Mouse (Mus musculus) bone marrow, adult 2 months (tissue): ENCODE measurements around the gene S1pr1. TPM values are rescaled to one million over a fixed set of nuclear protein-coding genes. Genes with fewer than 3 reads are reported as not detected.

ENCODE experiments used
- H3K27ac ChIP-seq: fragments of 200-500 bp; 2 replicates; pipeline ENCODE4 v1.5.1; 2012; ENCODE audit warnings: low read depth, mild to moderate bottlenecking, control low read depth, inconsistent platforms, low read length; ENCODE audit not compliant: control insufficient read depth, poor library complexity, insufficient read depth
- H3K4me1 ChIP-seq: fragments of 200-500 bp; 2 replicates; pipeline ENCODE4 v1.6.1; 2011; ENCODE audit warnings: low read length; ENCODE audit not compliant: control insufficient read depth, insufficient read depth
- H3K4me3 ChIP-seq: fragments of 200-500 bp; replicated peaks from 2 replicates; pipeline ENCODE3; 2011; ENCODE audit warnings: mild to moderate bottlenecking, low read depth, low read length, control low read depth; ENCODE audit not compliant: control insufficient read depth
- CTCF ChIP-seq: fragments of 200-500 bp; IDR thresholded peaks from 2 replicates; pipeline ENCODE4 v1.5.1; 2011; ENCODE audit warnings: low read length, control low read depth; ENCODE audit not compliant: control insufficient read depth, insufficient read depth
- POLR2A ChIP-seq: fragments of 200-500 bp; IDR thresholded peaks from 2 replicates; pipeline ENCODE4 v1.6.1; 2011; ENCODE audit warnings: low read depth, mild to moderate bottlenecking, control low read depth, low read length, borderline replicate concordance; ENCODE audit not compliant: control insufficient read depth
- WGBS: fragments of 180-500 bp; shearing (Covaris S2); methylation state at CpG from one replicate; pipeline ENCODE4 v1.1.7; 2018; 5-methylcytosine and 5-hydroxymethylcytosine counted together
- polyA plus RNA-seq: library from polyadenylated mRNA; stranded (reverse); fragments of >200 nt; gene quantifications from 2 replicates; pipeline ENCODE4 v1.2.4, GENCODE M21; 2011; ENCODE audit warnings: low replicate concordance; ENCODE audit not compliant: missing spikeins, insufficient read depth, insufficient read length

Gene S1pr1
- polyA plus RNA-seq, result 3.9 and 6.1 TPM in 2 replicates

DNA sequence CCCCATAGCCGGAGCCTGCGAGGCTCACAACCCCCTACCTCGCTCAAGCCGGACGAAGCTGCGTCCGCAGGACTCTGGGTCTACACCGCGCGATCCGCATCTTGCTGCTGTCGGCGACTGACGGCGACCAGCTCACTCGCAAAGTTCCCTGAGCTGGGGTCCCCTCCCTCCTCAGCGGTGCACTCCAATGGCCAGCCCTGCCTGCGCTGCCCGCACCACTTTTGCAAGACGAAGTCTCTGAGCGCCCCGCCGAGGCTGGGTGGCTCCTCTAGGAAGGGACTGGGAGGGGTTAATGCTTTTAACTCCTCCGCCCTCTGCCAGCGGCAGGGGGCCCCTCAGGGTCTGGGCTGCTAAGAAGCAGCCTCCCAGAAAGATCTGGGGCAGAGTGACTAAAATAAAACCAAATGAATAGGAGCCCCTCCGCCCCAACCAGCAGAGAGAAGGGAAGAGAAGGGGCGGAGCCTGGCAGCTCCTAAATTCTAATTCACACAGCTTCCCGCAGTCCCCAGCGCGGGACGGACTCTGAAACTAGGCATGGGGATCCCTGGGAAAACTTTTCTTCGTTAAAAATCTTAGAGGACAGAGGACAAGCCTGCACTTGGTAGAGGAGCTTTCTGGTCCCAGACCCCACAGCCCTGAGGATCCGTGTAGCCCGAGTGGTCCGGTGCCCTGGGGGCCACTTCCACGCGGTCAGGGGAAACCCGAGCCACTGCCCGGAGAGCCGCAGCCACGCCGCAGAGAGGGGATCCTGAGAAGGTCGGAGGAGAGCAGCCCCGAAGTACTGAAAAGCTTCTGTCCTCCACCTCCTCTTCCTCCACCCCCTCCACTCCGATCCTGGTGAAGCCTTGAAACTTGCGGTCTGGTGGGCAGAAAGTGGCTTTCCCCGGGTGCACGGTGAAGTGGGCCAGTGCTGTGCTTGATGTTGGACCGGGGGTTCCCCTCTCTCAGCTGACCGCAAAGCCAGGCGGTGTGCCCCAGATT lies at the start of gene S1pr1:
Gene S1pr1 (minus strand): TSS at position 402 of the 981 bp plus-strand sequence.
- TF ChIP-seq POLR2A (peak; percentile 75; the same call in 1 of the 2 replicates), CTCF (no peak)
- under 1% methylated on average over 51 of the region's 51 CpGs for WGBS
- H3K27ac ChIP-seq, result peak within 1 kb of the TSS; percentile 75
- peak within 1 kb of the TSS; percentile 65 for H3K4me3 ChIP-seq
- H3K4me1 ChIP-seq, result no peaks in the 10 kb centered on the region

DNA sequence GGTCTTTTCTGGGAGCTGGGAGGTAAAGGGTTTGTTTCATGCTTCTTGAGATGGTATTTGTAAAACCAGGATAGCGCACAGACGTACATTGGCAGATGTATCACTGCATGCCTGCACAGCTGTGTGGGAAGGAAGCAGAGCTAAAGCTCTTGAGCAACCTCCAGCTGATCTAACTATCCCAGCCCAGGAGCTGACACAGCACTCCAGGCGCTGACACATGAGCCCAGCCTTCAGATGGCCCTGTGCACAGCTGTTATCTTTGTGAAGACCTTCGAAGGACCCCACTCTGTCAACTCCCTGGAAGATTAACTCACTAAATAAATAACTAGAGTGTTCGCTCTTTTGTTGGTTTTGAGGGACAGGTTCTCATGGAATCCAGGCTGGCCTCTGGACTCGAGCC lies 48.4 kb upstream of the S1pr1 start:
- Histone ChIP-seq H3K4me3 (no peak overlapping the region), H3K4me1 (peaks cover 1% of the 10 kb centered on the region; the same call in 1 of the 2 replicates), H3K27ac (no peak overlapping the region)
- TF ChIP-seq POLR2A (no peak), CTCF (no peak)
- 36% methylated on average over 6 of the region's 6 CpGs for WGBS

DNA sequence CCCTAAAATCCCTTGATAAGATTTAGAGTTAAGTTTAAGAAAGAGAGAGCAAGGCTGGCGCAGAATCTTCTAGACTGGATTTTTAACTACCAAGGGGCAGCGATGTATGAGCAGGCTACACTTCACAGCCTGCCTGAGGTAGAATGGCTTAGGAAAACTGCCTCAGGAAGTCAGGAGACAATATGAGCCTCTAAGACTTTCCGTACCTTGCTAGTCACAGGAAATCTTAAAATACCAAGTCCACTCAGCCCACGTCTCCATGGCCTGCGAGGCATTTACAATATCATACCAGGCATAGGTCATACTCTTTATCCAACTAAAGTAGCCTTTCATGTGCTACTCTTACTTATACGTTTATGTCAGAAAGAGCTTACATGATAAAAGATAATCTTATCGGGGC lies 48.0 kb upstream of the S1pr1 start:
- TF ChIP-seq POLR2A, result no peak
- no peak for TF ChIP-seq CTCF
- H3K4me3 ChIP-seq, result no peak overlapping the region
- peaks cover 1% of the 10 kb centered on the region; the same call in 1 of the 2 replicates for H3K4me1 ChIP-seq
- WGBS, result 14% methylated on average over 7 of the region's 7 CpGs
- no peak overlapping the region for H3K27ac ChIP-seq

DNA sequence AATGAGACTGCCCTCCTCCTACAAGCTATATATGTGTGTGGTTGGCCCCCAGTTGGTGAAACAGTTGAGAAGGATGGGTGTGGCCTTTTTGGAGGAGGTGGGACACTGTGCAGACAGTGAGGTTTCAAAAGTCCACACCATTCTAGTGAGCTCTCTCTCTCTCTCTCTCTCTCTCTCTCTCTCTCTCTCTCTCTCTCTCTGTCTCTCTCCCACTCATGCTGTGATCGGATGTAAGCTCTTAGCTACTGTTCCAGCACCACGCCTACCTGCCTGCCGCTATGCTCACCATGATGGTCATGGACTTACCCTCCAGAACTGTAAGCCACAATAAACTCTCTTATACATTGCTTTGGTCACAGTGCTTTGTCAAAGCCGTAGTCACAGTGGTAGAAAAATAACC lies 44.8 kb upstream of the S1pr1 start:
- 82% methylated on average over 4 of the region's 4 CpGs for whole genome bisulfite sequencing
- Histone ChIP-seq H3K4me1 (peaks cover 1% of the 10 kb centered on the region; the same call in 1 of the 2 replicates), H3K27ac (no peak overlapping the region), H3K4me3 (no peak overlapping the region)
- TF ChIP-seq POLR2A (no peak), CTCF (no peak)

DNA sequence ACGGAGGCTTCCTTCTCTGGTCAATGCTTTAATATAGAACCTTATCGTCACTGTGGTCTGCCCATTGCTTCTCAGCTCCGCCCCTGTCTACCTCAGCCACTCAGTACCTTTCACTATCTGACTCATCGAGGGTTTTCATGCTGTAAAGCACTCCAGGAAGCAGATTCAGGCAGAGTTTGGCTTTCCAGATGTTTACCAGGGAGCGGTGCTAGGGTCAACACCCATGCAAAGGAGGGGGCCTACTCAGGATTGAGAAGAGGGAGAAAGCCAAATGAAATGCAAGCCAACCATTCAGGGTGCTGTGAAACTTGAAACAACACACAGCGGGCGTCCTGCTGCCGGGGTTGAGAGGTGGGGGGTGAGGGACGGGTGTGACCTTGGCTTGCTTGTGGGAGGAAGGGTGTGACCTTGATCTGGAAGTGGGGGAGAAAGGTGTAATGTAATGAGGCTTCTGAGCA lies 43.6 kb upstream of the S1pr1 start:
- Histone ChIP-seq H3K4me3 (peak overlapping the region; percentile 16), H3K27ac (peak overlapping the region; percentile 33), H3K4me1 (peaks cover 1% of the 10 kb centered on the region; the same call in 1 of the 2 replicates)
- WGBS, result 27% methylated on average over 9 of the region's 9 CpGs
- TF ChIP-seq CTCF, result no peak
- TF ChIP-seq POLR2A, result no peak

DNA sequence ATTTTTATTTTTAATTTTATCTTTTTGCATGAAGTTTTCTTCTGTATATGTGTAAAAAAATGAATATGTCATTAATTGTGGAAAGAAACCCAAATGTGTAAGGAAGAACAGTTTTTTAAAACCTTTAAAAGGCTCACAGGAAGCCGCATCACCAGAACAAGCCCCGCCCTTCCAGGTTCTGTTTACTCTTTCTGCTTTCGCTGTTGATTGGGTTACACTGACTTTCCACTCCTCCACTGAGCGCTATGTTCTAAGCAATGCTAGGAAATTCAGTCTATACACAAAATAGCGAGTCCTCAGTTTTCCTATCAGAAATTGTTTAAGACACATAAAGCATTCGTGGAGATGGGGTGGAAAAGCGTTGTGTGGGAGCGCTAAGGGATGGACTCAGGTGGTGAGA lies 39.6 kb upstream of the S1pr1 start:
- TF ChIP-seq CTCF (no peak), POLR2A (no peak)
- H3K4me3 ChIP-seq, result no peak overlapping the region
- H3K27ac ChIP-seq, result no peak overlapping the region
- peaks cover 1% of the 10 kb centered on the region; the same call in 1 of the 2 replicates for H3K4me1 ChIP-seq
- WGBS, result 83% methylated on average over 8 of the region's 8 CpGs

DNA sequence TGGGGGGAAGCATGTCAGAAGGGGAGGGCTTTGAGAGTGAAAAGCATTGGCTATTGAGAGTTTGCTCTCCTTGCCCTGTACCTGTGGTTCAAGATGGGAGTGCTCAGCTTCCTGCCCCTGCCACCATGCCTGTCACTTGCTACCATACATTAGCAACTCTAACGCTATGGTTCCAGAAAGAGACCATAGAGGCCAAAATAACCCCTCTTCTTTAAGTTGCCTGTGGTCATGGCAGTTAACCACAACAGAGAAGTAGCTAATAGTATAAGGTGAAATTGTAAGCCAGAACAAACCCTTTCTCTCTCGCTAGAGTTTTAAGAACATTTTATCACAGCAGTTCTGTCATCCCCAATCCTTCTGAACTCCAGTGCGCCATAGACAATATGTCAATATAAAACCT lies 35.5 kb upstream of the S1pr1 start:
- no peak overlapping the region for H3K4me3 ChIP-seq
- no peak overlapping the region for H3K27ac ChIP-seq
- TF ChIP-seq CTCF (no peak), POLR2A (no peak)
- WGBS, result 37% methylated on average over 3 of the region's 3 CpGs
- H3K4me1 ChIP-seq, result no peaks in the 10 kb centered on the region

DNA sequence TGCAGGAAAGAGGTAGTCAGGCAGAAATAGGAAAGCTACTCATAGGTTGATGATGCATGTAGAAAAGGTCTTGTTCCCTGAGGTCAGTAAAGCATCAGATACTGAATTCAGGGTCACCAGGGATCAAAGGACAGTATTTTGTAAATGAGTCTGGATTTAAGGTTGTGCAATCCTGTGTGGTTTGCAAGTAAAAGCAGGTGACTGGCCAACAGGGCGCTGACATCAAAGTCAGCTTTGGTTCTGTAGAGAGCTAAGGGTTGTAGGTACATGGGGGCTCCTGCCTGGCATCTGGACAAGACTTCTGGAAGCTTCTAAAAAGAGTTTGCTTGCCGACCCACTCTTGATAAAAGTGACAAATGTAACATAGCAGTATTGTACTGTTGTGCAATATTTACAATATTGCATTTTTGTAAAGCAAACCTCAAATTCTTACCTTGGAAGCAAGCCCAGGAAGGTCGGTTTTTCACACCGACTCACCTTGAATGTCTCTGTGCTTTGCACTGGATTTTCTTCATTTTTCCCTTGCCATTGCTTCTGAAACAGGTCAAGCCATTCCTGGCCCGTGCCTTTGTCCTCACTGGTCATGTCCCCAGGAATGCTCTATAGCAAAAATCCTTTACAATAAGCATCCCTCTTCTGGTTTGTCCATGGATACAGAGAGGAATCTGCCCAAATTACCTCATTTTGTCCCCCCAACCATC lies 33.6 kb upstream of the S1pr1 start:
- Histone ChIP-seq H3K4me1 (no peaks in the 10 kb centered on the region), H3K4me3 (no peak overlapping the region), H3K27ac (no peak overlapping the region)
- TF ChIP-seq CTCF (no peak), POLR2A (no peak)
- 55% methylated on average over 5 of the region's 5 CpGs for WGBS
